Mouse (Mus musculus) heart, postnatal 0 days (tissue): Measurements from ENCODE around the gene Cdc42bpg. TPM values are rescaled to one million over a fixed set of nuclear protein-coding genes. Genes with fewer than 3 reads are reported as not detected.

Source experiments
- ATAC-seq: fragments of 200-750 bp; cut with Nextera tagmentation; 2 replicates; pipeline ENCODE4 v1.8.0; 2017; ENCODE audit warnings: low read depth, moderate number of reproducible peaks, moderate library complexity; ENCODE audit not compliant: insufficient read depth
- DNase-seq: peaks from one replicate; pipeline ENCODE4 v3.0.0-alpha.2; 2016; ENCODE audit warnings: low spot score
- H3K27ac ChIP-seq: fragments of 300-500 bp; sonication (generic); 2 replicates; pipeline ENCODE4 v1.5.1; 2014; ENCODE audit warnings: low read depth, mild to moderate bottlenecking
- H3K27me3 ChIP-seq: fragments of 300-500 bp; sonication (generic); 2 replicates; pipeline ENCODE4 v1.6.1; 2014; ENCODE audit warnings: low read length, mixed read lengths; ENCODE audit not compliant: control insufficient read depth, insufficient read depth
- H3K36me3 ChIP-seq: fragments of 300-500 bp; sonication (generic); replicated peaks from 2 replicates; pipeline ENCODE4 v1.6.1; 2014; ENCODE audit warnings: low read length, mixed read lengths; ENCODE audit not compliant: control insufficient read depth, insufficient read depth
- H3K4me1 ChIP-seq: fragments of 300-500 bp; sonication (generic); 2 replicates; pipeline ENCODE4 v1.6.1; 2014; ENCODE audit warnings: antibody characterized with exemption; ENCODE audit not compliant: control insufficient read depth, insufficient read depth
- H3K4me2 ChIP-seq: fragments of 300-500 bp; sonication (generic); 2 replicates; pipeline ENCODE4 v1.6.1; 2014; ENCODE audit warnings: low read depth, mild to moderate bottlenecking, low read length, moderate library complexity
- H3K4me3 ChIP-seq: fragments of 300-500 bp; sonication (generic); 2 replicates; pipeline ENCODE4 v1.5.1; 2014; ENCODE audit warnings: low read depth, low read length
- H3K9ac ChIP-seq: fragments of 300-500 bp; sonication (generic); replicated peaks from 2 replicates; pipeline ENCODE4 v1.6.1; 2014; ENCODE audit warnings: low read depth, low read length, mixed read lengths
- H3K9me3 ChIP-seq: fragments of 300-500 bp; sonication (generic); replicated peaks from 2 replicates; pipeline ENCODE4 v1.6.1; 2016; ENCODE audit warnings: low read length; ENCODE audit not compliant: control insufficient read depth
- CTCF ChIP-seq: IDR thresholded peaks from 2 replicates; pipeline ENCODE4 v1.5.1; 2016; ENCODE audit warnings: antibody characterized with exemption, control low read depth, low read depth
- EP300 ChIP-seq: IDR thresholded peaks from 2 replicates; pipeline ENCODE4 v1.6.1; 2016; ENCODE audit warnings: antibody characterized with exemption, low read depth
- WGBS: fragments of 180-500 bp; shearing (Covaris S2); extraction: QIAGEN DNeasy Blood & Tissue Kit; methylation state at CpG from one replicate; pipeline ENCODE4 v1.1.7; 2014; 5-methylcytosine and 5-hydroxymethylcytosine counted together
- polyA plus RNA-seq: library from polyadenylated mRNA; unstranded; fragments of >200 nt; fragmentation: Nextera tagmentation; extraction: Ambion mirVana; gene quantifications from 2 replicates; pipeline ENCODE4 v1.2.1, GENCODE M21; 2015
- total RNA-seq: library from RNA; depleted of rRNA; stranded (reverse); fragments of >200 nt; gene quantifications from 2 replicates; pipeline ENCODE4 v1.2.3, GENCODE M21; 2014; ENCODE audit warnings: low replicate concordance

The Cdc42bpg gene
- total and polyA plus RNA-seq, 2 experiments from 2014 or later = 0.51 to 9.5 TPM

GRCm38 (mm10) chr19:6334673-6335457 is 28.6 kb downstream of the Cdc42bpg start, which contains the start of gene Men1:
Men1 (plus strand) TSS chr19:6334979.
- peaks cover 18% of the 10 kb centered on the region for H3K4me1 ChIP-seq
- no peaks in the 10 kb centered on the region for H3K27me3 ChIP-seq
- H3K9ac ChIP-seq = peak within 1 kb of the TSS; percentile 65
- under 1% methylated on average over 35 of the region's 43 CpGs for WGBS
- peak within 1 kb of the TSS; percentile 97 for H3K4me2 ChIP-seq
- ATAC-seq (peak; percentile 93), DNase-seq (peak; percentile 99)
- peak; percentile 40; the same call in 1 of the 2 replicates for TF ChIP-seq CTCF
- TF ChIP-seq EP300 = no peak
- peak within 1 kb of the TSS; percentile 78 for H3K4me3 ChIP-seq
- H3K27ac ChIP-seq = peak within 1 kb of the TSS; percentile 79
- H3K9me3 ChIP-seq = no peaks in the 10 kb centered on the region
- H3K36me3 ChIP-seq = peaks cover 31% of the 10 kb centered on the region

- Histone ChIP-seq H3K4me1 (peaks cover 20% of the 10 kb centered on the region), H3K9ac (peak overlapping the region; percentile 65), H3K27me3 (no peaks in the 10 kb centered on the region), H3K27ac (peak overlapping the region; percentile 33), H3K36me3 (peaks cover 34% of the 10 kb centered on the region), H3K4me3 (peak overlapping the region; percentile 78), H3K9me3 (no peaks in the 10 kb centered on the region), H3K4me2 (peak overlapping the region; percentile 97)
- ATAC-seq (peak; percentile 7; the same call in 1 of the 2 replicates), DNase-seq (no peak)
- TF ChIP-seq CTCF (no peak), EP300 (no peak)
- 0% methylated on average over 21 of the region's 25 CpGs for WGBS
Observed at GRCm38 (mm10) chr19:6335458-6335827, 29.2 kb downstream of the Cdc42bpg start.

GRCm38 (mm10) chr19:6336920-6337319 is 30.7 kb downstream of the Cdc42bpg start:
- 95% methylated on average over 10 of the region's 10 CpGs for WGBS
- no peaks in the 10 kb centered on the region for H3K27me3 ChIP-seq
- no peak for DNase-seq
- H3K9me3 ChIP-seq = no peaks in the 10 kb centered on the region
- H3K4me3 ChIP-seq = no peak overlapping the region
- H3K9ac ChIP-seq = no peak overlapping the region
- peaks cover 20% of the 10 kb centered on the region for H3K4me1 ChIP-seq
- no peak for ATAC-seq
- H3K4me2 ChIP-seq = peak overlapping the region; percentile 97; the same call in 1 of the 2 replicates
- TF ChIP-seq EP300 = no peak
- TF ChIP-seq CTCF = no peak
- no peak overlapping the region for H3K27ac ChIP-seq
- peaks cover 34% of the 10 kb centered on the region for H3K36me3 ChIP-seq

- ATAC-seq (no peak), DNase-seq (no peak)
- Histone ChIP-seq H3K27me3 (no peaks in the 10 kb centered on the region), H3K27ac (no peak overlapping the region), H3K4me2 (no peak overlapping the region), H3K9ac (no peak overlapping the region), H3K4me3 (no peak overlapping the region), H3K36me3 (peaks cover 34% of the 10 kb centered on the region), H3K9me3 (no peaks in the 10 kb centered on the region), H3K4me1 (peaks cover 19% of the 10 kb centered on the region)
- no peak for TF ChIP-seq CTCF
- no peak for TF ChIP-seq EP300
- WGBS = 93% methylated on average over 7 of the region's 7 CpGs
Observed at GRCm38 (mm10) chr19:6338171-6338570, 31.9 kb downstream of the Cdc42bpg start.

- no peak for TF ChIP-seq EP300
- TF ChIP-seq CTCF = no peak
- 87% methylated on average over 11 of the region's 11 CpGs for WGBS
- DNase-seq (no peak), ATAC-seq (no peak)
- Histone ChIP-seq H3K27ac (no peak overlapping the region), H3K4me3 (no peak overlapping the region), H3K9me3 (no peaks in the 10 kb centered on the region), H3K4me1 (peaks cover 19% of the 10 kb centered on the region), H3K4me2 (no peak overlapping the region), H3K27me3 (no peaks in the 10 kb centered on the region), H3K36me3 (peaks cover 36% of the 10 kb centered on the region), H3K9ac (no peak overlapping the region)
Observed at GRCm38 (mm10) chr19:6338716-6339115, 32.5 kb downstream of the Cdc42bpg start.
